Mouse (Mus musculus): Measurements from ENCODE around the gene Gpx1. TPM values are rescaled to one million over a fixed set of nuclear protein-coding genes. Genes with fewer than 3 reads are reported as not detected.
"Not testable (repeated sequence)": the region's sequence is repeated elsewhere in the genome, so short reads cannot be mapped to it uniquely, and the experiment has no call there.

Gpx1 gene
- polyA plus RNA-seq, 1 experiment from 2014 or later: 6,280 TPM

GRCm38 (mm10) chr9:108306571-108306980 is 32.1 kb upstream of the Gpx1 start:
- under 1% methylated on average over 51 of the region's 51 CpGs for WGBS (ENCODE audit: insufficient replicate concordance)
- peak overlapping the region; percentile 100 for H3K27ac ChIP-seq (replicated peaks)
- H3K9me3 ChIP-seq (replicated peaks): no peaks in the 10 kb centered on the region
- ATAC-seq (ENCODE audit: insufficient read depth): peak; percentile 78
- H3K27me3 ChIP-seq: no peaks in the 10 kb centered on the region
- H3K36me3 ChIP-seq (replicated peaks): peaks cover 37% of the 10 kb centered on the region
- peak overlapping the region; percentile 90 for H3K4me2 ChIP-seq
- peak overlapping the region; percentile 85 for H3K4me3 ChIP-seq (replicated peaks)
- peaks cover 64% of the 10 kb centered on the region for H3K4me1 ChIP-seq (replicated peaks)
- peak overlapping the region; percentile 100 for H3K9ac ChIP-seq

GRCm38 (mm10) chr9:108307021-108307807 is 31.5 kb upstream of the Gpx1 start:
- Histone ChIP-seq H3K36me3 (replicated peaks) (peaks cover 42% of the 10 kb centered on the region), H3K27ac (replicated peaks) (peak overlapping the region; percentile 100), H3K4me1 (replicated peaks) (peaks cover 70% of the 10 kb centered on the region), H3K4me2 (peak overlapping the region; percentile 90), H3K9me3 (replicated peaks) (no peaks in the 10 kb centered on the region), H3K4me3 (replicated peaks) (peak overlapping the region; percentile 85), H3K27me3 (no peaks in the 10 kb centered on the region), H3K9ac (peak overlapping the region; percentile 100)
- ATAC-seq (ENCODE audit: insufficient read depth): no peak
- WGBS (ENCODE audit: insufficient replicate concordance): 5% methylated on average over 12 of the region's 12 CpGs

- Histone ChIP-seq H3K36me3 (replicated peaks) (peaks cover 37% of the 10 kb centered on the region), H3K4me2 (peak overlapping the region; percentile 90), H3K9ac (peak overlapping the region; percentile 58), H3K27ac (replicated peaks) (peak overlapping the region; percentile 73), H3K9me3 (replicated peaks) (no peaks in the 10 kb centered on the region), H3K4me1 (replicated peaks) (peaks cover 64% of the 10 kb centered on the region), H3K4me3 (replicated peaks) (peak overlapping the region; percentile 85), H3K27me3 (no peaks in the 10 kb centered on the region)
- no peak for ATAC-seq (ENCODE audit: insufficient read depth)
- WGBS (ENCODE audit: insufficient replicate concordance): 28% methylated on average over 2 of the region's 2 CpGs
Observed at GRCm38 (mm10) chr9:108308141-108308540, 30.6 kb upstream of the Gpx1 start.

- Histone ChIP-seq H3K9ac (no peak overlapping the region), H3K27me3 (no peaks in the 10 kb centered on the region), H3K9me3 (replicated peaks) (no peaks in the 10 kb centered on the region), H3K4me2 (no peak overlapping the region), H3K27ac (replicated peaks) (no peak overlapping the region), H3K4me1 (replicated peaks) (peaks cover 17% of the 10 kb centered on the region), H3K36me3 (replicated peaks) (peaks cover 82% of the 10 kb centered on the region), H3K4me3 (replicated peaks) (no peak overlapping the region)
- WGBS (ENCODE audit: insufficient replicate concordance): 85% methylated on average over 3 of the region's 3 CpGs
- ATAC-seq (ENCODE audit: insufficient read depth): no peak
Observed at GRCm38 (mm10) chr9:108317572-108317971, 21.1 kb upstream of the Gpx1 start.

- H3K9me3 ChIP-seq (replicated peaks): no peaks in the 10 kb centered on the region
- H3K27ac ChIP-seq (replicated peaks): no peak overlapping the region
- H3K27me3 ChIP-seq: no peaks in the 10 kb centered on the region
- peaks cover 86% of the 10 kb centered on the region for H3K36me3 ChIP-seq (replicated peaks)
- ATAC-seq (ENCODE audit: insufficient read depth): no peak
- no peak overlapping the region for H3K4me2 ChIP-seq
- 79% methylated on average over 2 of the region's 2 CpGs for whole genome bisulfite sequencing (ENCODE audit: insufficient replicate concordance)
- H3K9ac ChIP-seq: no peak overlapping the region
- H3K4me1 ChIP-seq (replicated peaks): peaks cover 20% of the 10 kb centered on the region
- no peak overlapping the region for H3K4me3 ChIP-seq (replicated peaks)
Observed at GRCm38 (mm10) chr9:108318462-108318861, 20.2 kb upstream of the Gpx1 start.

- H3K4me1 ChIP-seq (replicated peaks): peaks cover 26% of the 10 kb centered on the region
- WGBS (ENCODE audit: insufficient replicate concordance): 80% methylated on average over 7 of the region's 7 CpGs
- not testable (repeated sequence) for ATAC-seq (ENCODE audit: insufficient read depth)
Observed at GRCm38 (mm10) chr9:108322054-108322453, 16.6 kb upstream of the Gpx1 start.

GRCm38 (mm10) chr9:108324784-108325183 is 13.9 kb upstream of the Gpx1 start:
- Histone ChIP-seq H3K4me3 (replicated peaks) (no peak overlapping the region), H3K4me2 (no peak overlapping the region), H3K36me3 (replicated peaks) (peaks cover 85% of the 10 kb centered on the region), H3K9me3 (replicated peaks) (no peaks in the 10 kb centered on the region), H3K27ac (replicated peaks) (no peak overlapping the region), H3K9ac (no peak overlapping the region), H3K4me1 (replicated peaks) (peaks cover 26% of the 10 kb centered on the region), H3K27me3 (no peaks in the 10 kb centered on the region)
- WGBS (ENCODE audit: insufficient replicate concordance): 91% methylated on average over 1 of the region's 1 CpGs
- no peak for ATAC-seq (ENCODE audit: insufficient read depth)

More at GRCm38 (mm10) chr9:108322054-108322453, 16.6 kb upstream of the Gpx1 start:
- H3K4me3 ChIP-seq (replicated peaks); H3K27me3 ChIP-seq; H3K4me2 ChIP-seq; H3K27ac ChIP-seq (replicated peaks); H3K9me3 ChIP-seq (replicated peaks); H3K9ac ChIP-seq: not testable (repeated sequence)
- peaks cover 80% of the 10 kb centered on the region for H3K36me3 ChIP-seq (replicated peaks)

- Histone ChIP-seq H3K9me3 (replicated peaks) (no peaks in the 10 kb centered on the region), H3K27me3 (no peaks in the 10 kb centered on the region), H3K4me3 (replicated peaks) (no peak overlapping the region), H3K9ac (no peak overlapping the region), H3K4me2 (no peak overlapping the region), H3K27ac (replicated peaks) (no peak overlapping the region), H3K36me3 (replicated peaks) (peaks cover 84% of the 10 kb centered on the region), H3K4me1 (replicated peaks) (peaks cover 23% of the 10 kb centered on the region)
- WGBS (ENCODE audit: insufficient replicate concordance): 96% methylated on average over 2 of the region's 2 CpGs
- no peak for ATAC-seq (ENCODE audit: insufficient read depth)
Observed at GRCm38 (mm10) chr9:108325811-108326210, 12.9 kb upstream of the Gpx1 start.

GRCm38 (mm10) chr9:108337848-108338550 is 704 bp upstream of the Gpx1 start:
- Histone ChIP-seq H3K9ac (peak overlapping the region; percentile 65), H3K27me3 (no peaks in the 10 kb centered on the region), H3K4me1 (replicated peaks) (peaks cover 41% of the 10 kb centered on the region), H3K27ac (replicated peaks) (peak overlapping the region; percentile 99), H3K4me3 (replicated peaks) (peak overlapping the region; percentile 88), H3K9me3 (replicated peaks) (no peaks in the 10 kb centered on the region), H3K4me2 (peak overlapping the region; percentile 72), H3K36me3 (replicated peaks) (peaks cover 72% of the 10 kb centered on the region)
- ATAC-seq (ENCODE audit: insufficient read depth): no peak
- WGBS (ENCODE audit: insufficient replicate concordance): 53% methylated on average over 10 of the region's 10 CpGs

- H3K4me3 ChIP-seq (replicated peaks): peak overlapping the region; percentile 88
- WGBS (ENCODE audit: insufficient replicate concordance): 17% methylated on average over 6 of the region's 6 CpGs
- no peak for ATAC-seq (ENCODE audit: insufficient read depth)
- H3K4me1 ChIP-seq (replicated peaks): peaks cover 46% of the 10 kb centered on the region
- H3K36me3 ChIP-seq (replicated peaks): peaks cover 67% of the 10 kb centered on the region
- peak overlapping the region; percentile 65 for H3K9ac ChIP-seq
- peak overlapping the region; percentile 99 for H3K27ac ChIP-seq (replicated peaks)
- no peaks in the 10 kb centered on the region for H3K9me3 ChIP-seq (replicated peaks)
- no peaks in the 10 kb centered on the region for H3K27me3 ChIP-seq
- H3K4me2 ChIP-seq: peak overlapping the region; percentile 72
Observed at GRCm38 (mm10) chr9:108338551-108338885, 185 bp upstream of the Gpx1 start.

- ATAC-seq (ENCODE audit: insufficient read depth): no peak
Observed at GRCm38 (mm10) chr9:108339886-108340257, 1.2 kb downstream of the Gpx1 start.

More at GRCm38 (mm10) chr9:108339886-108340257, 1.2 kb downstream of the Gpx1 start:
- 2% methylated on average over 20 of the region's 20 CpGs for WGBS (ENCODE audit: insufficient replicate concordance)
- H3K27me3 ChIP-seq: no peaks in the 10 kb centered on the region
- peak overlapping the region; percentile 99 for H3K27ac ChIP-seq (replicated peaks)
- no peaks in the 10 kb centered on the region for H3K9me3 ChIP-seq (replicated peaks)
- peaks cover 53% of the 10 kb centered on the region for H3K36me3 ChIP-seq (replicated peaks)
- H3K4me3 ChIP-seq (replicated peaks): peak overlapping the region; percentile 88
- H3K4me1 ChIP-seq (replicated peaks): peaks cover 59% of the 10 kb centered on the region
- H3K9ac ChIP-seq: peak overlapping the region; percentile 95
- peak overlapping the region; percentile 72 for H3K4me2 ChIP-seq
